Mouse (Mus musculus) cerebellum, adult 9-10 months (tissue): ENCODE results near the gene Trip12.

Experiments
- DNase-seq: peaks from one replicate; pipeline ENCODE4 v3.0.0; 2022

The Trip12 gene

DNA sequence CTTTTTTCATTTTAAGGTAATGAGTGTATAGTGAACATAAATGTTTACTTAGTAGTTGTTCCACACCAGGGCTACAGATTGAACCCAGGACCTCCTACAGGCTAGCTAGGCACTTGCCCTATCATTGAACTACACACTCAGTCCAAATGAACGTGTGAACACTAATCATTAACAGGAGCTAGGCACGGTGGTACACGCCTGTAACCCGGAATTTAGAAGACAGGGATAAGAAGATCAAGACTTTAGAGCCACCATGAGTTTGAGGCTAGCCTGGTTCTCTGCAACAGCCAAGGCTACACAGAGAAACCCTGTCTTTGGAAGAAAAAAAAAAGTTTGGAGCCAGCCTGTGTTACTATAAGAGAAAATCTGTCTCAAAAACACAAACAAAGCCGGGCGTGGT, 19.3 kb upstream of the Trip12 start:
- DNase-seq = no peak

DNA sequence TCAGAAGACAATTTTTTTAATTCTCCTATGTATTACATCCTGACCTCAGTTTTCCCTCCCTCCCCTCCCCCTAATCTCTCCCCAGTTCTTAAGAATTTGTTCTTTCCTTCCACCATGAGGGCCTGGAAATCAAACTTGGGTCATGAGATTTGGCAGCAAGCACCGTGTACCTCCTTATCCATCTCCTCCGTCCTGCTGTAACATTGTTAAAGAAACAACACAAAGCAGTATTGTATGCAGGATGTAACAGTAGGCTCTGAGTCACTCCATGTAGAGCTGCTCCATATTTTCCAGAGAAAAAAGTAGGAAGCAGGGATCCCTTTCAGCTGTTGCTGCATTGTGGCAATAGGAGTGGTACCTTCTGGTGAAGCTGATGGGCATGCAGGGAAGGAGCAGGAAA, 15.4 kb upstream of the Trip12 start:
- DNase-seq = no peak

- DNase-seq = no peak
Observed at GRCm38 (mm10) chr1:84854966-84855365, 14.7 kb upstream of the Trip12 start.

- no peak for DNase-seq
Observed at GRCm38 (mm10) chr1:84853721-84854120, 13.4 kb upstream of the Trip12 start.

DNA sequence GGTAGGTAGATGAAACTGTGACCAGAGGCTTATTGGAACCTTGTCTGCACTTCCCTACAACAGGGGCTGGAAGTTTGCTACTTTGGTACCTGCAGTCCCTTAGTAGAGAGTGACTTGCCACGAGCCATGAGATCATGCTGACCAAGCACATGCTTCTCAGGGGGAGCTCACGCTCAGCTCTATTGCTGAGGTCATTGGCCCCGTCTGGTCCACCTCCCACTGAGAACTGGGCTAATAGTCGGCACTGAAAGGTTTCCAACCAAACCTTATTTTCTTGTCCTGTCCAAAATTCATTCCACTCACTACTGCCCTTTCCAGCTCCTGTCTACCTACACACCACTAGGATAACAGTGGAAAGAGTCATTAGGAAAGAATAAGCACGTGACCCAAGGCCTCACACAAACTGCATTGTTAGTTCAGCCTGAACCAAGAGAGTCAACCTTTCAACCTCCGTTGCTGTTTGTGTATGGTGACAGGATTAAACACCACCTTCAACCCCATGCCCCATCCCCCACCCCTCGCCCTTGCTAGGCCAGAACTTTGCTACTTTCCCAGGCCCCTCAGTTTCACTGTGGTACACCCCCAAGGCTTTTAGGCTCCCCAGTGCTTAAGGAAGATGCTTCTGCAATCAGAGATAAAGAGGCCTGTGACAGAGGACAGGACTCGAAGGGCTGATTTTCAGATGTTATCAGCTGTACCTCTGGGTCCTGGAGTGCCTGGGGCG, 11.4 kb upstream of the Trip12 start:
- DNase-seq = no peak

DNA sequence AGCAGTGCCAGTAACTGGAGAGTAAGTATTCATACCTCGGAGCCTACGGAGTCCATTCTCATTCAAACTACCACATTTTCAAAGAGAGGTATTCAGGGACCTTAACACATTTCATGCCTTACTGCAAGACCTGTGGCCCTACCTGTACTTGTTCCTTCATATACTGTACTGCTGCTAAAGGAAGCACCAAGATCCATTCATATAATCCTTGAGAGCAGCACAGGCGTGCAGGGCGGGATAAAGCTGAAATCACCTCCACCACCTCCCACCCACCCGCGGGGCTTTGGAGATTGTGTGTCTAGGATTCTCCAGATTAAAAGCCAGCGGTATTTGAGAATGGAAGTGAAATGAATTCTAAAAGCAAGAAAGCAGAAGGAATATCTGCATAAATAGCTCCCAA, 10.2 kb upstream of the Trip12 start:
- DNase-seq = no peak

DNA sequence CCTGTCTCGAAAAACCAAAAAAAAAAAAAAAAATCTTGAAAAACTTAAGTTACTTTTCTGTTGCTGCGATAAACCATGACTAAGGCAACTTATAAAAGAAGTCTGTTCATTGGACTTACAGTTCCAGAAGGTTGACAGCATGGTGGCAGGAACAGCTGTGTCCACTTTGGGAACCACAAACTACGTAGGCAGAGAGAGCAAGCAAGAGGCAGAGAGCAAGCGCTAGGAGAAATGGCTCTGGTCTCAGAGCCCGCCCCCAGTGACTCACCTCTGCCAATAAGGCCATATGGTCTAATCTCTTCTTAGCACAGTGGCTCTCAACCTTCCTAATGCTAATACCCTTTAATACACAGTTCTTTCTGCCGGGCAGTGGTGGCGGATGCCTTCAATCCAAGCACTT, 9.5 kb upstream of the Trip12 start:
- no peak for DNase-seq

DNA sequence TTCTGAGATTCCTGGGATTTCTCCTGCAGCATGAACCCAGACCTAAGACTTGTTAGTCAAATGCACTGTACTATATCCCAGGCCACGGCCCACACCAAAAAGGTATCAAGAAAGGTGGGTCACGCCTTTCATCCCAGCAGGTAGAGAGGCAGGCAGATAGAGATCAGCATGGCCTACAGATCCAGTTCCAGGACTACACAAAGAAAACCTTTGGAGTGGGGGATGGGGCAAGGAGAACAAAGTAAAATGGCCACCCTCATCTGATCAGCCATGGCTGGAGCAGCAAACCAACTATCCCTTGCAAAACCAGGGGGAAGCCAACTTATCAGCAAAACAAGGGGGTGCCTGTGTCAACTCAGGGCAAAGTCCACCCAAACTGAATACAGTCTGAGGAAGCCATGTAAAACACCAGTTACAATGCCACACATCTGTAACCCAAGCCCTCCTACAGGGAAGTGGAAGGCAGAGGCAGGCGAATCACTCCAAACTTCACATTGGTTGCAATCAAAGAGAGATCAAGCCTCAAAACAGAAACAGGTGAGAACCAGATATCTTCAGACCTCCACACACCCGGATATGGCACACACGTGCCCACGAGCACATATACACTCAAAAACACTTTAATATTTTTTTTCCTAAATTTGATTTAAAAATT, 8.6 kb upstream of the Trip12 start:
- no peak for DNase-seq

GRCm38 (mm10) chr1:84848335-84848734, 8.0 kb upstream of the Trip12 start:
- no peak for DNase-seq

GRCm38 (mm10) chr1:84847698-84848097, 7.4 kb upstream of the Trip12 start:
- DNase-seq = no peak

- DNase-seq = no peak
Observed at GRCm38 (mm10) chr1:84843366-84843765, 3.0 kb upstream of the Trip12 start.

- DNase-seq = no peak
Observed at GRCm38 (mm10) chr1:84841061-84841460, 745 bp upstream of the Trip12 start.

DNA sequence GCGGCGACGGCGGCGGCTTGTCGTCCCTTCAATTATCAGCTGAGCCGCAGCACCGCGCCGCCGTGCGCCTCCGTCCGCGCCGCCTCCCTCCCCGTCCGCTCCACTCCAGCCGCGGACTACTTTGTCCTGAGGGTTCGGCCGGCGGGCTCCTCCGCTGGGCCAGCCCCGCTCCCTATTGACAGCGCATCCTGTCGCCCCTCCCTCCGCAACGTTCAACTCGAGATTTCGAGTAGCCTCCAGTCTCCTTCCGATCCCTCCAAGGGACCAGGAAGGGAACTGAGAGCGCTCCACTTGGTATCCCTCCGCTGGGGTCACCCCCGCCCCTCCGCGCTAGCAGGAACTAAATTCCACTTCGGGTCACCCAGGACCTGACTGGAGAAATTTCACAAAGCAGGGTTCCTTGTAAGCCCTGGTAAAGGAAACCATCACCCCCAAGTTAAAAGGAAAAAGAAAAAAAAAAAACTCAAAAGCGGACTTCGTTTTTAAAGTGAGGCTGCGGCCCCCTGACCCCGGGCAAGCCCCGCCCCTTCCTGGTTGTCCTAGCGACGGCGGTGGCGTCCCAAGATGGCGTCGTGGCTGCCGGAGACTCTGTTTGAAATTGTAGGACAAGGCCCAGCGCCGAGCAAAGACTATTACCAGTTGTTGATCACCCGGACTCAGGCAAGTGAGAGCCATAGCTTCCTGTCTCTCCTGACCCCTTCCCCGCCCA, 853 bp downstream of the Trip12 start, which contains the start of gene Fbxo36:
TSS of gene Fbxo36 (plus strand) at position 533 of the 709 bp plus-strand sequence.
- DNase-seq = peak; percentile 90

DNA sequence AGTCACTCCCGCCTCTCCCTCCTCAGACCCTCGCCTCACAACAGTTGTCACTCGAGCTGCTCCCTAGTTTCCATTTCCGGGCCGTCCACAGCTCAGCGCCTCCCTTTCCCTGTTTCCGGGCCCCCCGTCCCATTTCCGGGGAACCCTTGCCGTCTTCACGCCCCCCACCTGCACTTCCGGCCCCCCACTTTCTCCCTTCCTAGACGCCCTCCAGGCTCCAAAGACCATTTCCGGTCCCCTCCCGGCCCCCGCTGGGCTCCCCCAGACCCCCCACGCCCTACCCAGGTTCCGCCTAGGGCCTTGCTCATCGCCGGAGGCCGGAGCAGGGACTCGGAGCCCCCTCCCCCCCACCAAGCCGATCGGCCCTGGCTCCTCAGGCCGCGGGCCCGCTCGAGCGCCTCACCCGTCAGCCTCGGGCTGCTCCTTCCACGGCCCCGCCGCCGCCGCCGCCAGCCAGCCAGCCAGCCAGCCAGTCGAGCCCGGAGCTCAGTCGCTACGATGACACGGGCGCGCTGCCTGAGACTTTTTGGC, 1.6 kb downstream of the Trip12 start:
- DNase-seq = peak; percentile 66

DNA sequence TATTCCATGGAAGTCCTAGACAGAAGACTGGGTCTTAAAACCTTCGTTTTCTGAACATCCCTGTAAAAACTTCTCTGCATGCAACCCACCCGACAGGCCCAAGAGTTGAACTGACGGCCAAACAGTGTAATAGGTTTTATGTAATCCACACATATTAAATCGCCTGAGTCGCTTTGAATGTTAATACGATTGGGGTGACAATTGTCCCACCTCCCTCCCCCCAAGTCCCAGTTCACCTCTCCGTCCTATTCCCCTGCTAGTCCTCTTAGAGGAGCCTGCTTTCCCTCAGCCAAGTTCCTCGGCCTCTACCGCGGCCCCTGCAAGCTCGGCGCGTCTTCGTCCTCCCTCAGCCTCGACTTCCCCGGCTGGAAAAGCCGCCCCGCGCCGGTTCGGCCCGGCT, 2.2 kb downstream of the Trip12 start:
- peak; percentile 36 for DNase-seq

DNA sequence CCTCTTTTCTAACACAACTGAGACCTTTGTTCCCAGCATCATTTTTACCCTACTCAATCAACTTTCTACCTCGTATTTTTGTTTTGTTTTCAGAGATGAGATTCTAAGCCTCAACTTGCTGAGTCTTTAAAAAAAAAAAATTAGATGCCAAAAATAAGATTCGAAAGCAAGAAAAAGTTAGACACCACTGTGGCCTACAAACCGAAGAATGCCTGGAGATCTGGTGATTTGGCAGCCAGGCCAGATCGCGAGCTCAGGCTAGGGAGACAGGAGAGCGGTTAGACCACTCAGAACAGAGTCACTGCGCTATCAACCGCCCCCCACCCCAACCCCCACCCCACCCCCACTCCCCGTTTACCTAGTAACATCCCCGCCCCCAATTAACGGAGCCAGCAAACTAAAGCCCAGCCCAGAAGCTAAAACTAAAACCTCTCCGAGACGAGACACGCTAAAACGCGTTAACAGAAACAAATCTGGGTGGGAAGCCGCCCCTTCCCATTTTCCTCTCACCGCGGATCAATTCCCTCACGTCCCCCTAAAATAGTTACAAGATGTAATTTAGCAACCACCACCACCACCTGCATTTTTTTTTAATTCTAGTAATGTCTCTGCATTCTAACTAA, 2.7 kb downstream of the Trip12 start:
- no peak for DNase-seq

DNA sequence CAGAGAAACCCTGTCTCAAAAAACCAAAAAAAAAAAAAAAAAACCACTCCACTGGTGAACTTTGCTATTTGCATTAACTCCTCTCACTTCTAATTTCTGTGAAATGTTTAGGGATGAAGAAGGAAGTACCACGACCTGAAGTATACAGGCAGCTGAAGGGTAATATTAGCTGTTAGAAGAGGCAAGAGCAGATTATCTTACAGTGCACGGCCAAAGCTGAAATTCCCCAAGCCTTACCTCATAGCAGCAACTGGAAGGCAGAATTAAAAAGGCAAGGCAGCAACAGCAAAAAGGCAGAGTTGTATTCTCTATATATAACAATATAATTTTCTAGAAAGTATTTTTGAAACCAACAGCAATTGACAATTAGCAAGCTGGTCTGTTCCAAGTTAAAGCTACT, 15.2 kb downstream of the Trip12 start:
- DNase-seq = no peak

GRCm38 (mm10) chr1:84817596-84817995, 22.7 kb downstream of the Trip12 start:
- DNase-seq = no peak

- DNase-seq = no peak
Observed at GRCm38 (mm10) chr1:84803788-84804187, 36.5 kb downstream of the Trip12 start.

DNA sequence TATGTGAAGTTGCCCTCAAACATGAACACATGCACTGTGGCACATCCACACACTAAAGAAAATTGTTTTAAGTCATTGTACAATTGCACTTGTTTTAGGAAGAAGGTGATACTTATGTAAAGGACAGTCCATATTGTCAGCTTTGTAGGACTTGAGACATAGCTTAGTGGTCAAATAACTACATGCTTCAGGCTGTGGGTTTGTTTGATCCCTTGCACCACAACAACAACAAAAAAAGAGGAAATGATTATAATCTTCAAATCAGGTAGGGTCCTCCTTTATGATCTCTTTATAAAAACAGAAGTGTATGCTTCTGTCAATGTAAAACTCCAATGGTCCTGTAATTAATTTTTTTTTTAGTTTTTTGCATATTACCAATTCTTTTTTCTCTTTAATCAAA, 41.1 kb downstream of the Trip12 start:
- DNase-seq = no peak

- no peak for DNase-seq
Observed at GRCm38 (mm10) chr1:84795335-84795734, 45.0 kb downstream of the Trip12 start.

GRCm38 (mm10) chr1:84791393-84791792, 48.9 kb downstream of the Trip12 start:
- DNase-seq = no peak

DNA sequence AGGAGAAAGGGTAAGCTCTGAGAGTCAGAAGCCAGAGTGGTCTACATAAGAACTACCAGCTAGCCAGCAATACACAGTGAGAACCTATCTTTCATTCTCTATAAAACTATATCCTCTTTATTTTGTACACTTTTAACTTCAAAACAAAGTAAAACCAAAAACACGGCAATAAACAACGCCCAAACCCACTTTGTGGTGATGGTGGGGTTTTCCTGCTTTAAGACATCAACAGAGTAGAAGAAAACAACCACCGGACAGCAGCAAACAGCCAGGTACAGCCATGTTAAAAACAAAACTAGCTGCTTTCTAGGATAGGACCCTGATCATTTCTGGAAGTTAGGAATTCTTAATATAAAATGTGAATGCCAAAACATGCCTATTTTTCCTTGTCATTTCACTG, 59.7 kb downstream of the Trip12 start:
- DNase-seq = no peak
